Mouse (Mus musculus): ENCODE data around the gene Utp6. TPM values are rescaled to one million over a fixed set of nuclear protein-coding genes. Genes with fewer than 3 reads are reported as not detected.

Gene Utp6
- total RNA-seq, 2 experiments from 2014 or later: 30.4 to 36.6 TPM

GRCm38 (mm10) chr11:79976222-79976621 is 14.0 kb upstream of the Utp6 start:
- H3K27ac ChIP-seq: no peak overlapping the region
- TF ChIP-seq CTCF (conservative IDR thresholded peaks at IDR 0.05): no peak
- no peak overlapping the region for H3K4me3 ChIP-seq
- DNase-seq (ENCODE audit: low spot score in 2 of 2): no peak

GRCm38 (mm10) chr11:79975377-79975776 is 13.2 kb upstream of the Utp6 start:
- Histone ChIP-seq H3K4me3 (no peak overlapping the region), H3K27ac (no peak overlapping the region)
- no peak for TF ChIP-seq CTCF (conservative IDR thresholded peaks at IDR 0.05)
- DNase-seq (ENCODE audit: low spot score in 2 of 2): no peak

- no peak for TF ChIP-seq CTCF (conservative IDR thresholded peaks at IDR 0.05)
- Histone ChIP-seq H3K27ac (peak overlapping the region; percentile 58), H3K4me3 (peak overlapping the region; percentile 64)
- DNase-seq (ENCODE audit: low spot score in 2 of 2): peak in 1 of 2 experiments; percentile 27
Measured at GRCm38 (mm10) chr11:79973626-79974476, 11.7 kb upstream of the Utp6 start.

GRCm38 (mm10) chr11:79973133-79973532 is 10.9 kb upstream of the Utp6 start:
- peak overlapping the region; percentile 64 for H3K4me3 ChIP-seq
- no peak for TF ChIP-seq CTCF (conservative IDR thresholded peaks at IDR 0.05)
- peak overlapping the region; percentile 58; the same call in 1 of the 2 replicates for H3K27ac ChIP-seq

GRCm38 (mm10) chr11:79967752-79968151 is 5.6 kb upstream of the Utp6 start:
- Histone ChIP-seq H3K4me3 (no peak overlapping the region), H3K27ac (no peak overlapping the region)
- TF ChIP-seq CTCF (conservative IDR thresholded peaks at IDR 0.05): no peak
- no peak for DNase-seq (ENCODE audit: low spot score in 2 of 2)

More at GRCm38 (mm10) chr11:79973133-79973532, 10.9 kb upstream of the Utp6 start:
- no peak for DNase-seq (ENCODE audit: low spot score in 2 of 2)

GRCm38 (mm10) chr11:79965896-79966295 is 3.7 kb upstream of the Utp6 start:
- TF ChIP-seq CTCF (conservative IDR thresholded peaks at IDR 0.05): no peak
- DNase-seq (ENCODE audit: low spot score in 2 of 2): peak; percentile 32 to 34
- Histone ChIP-seq H3K27ac (no peak overlapping the region), H3K4me3 (no peak overlapping the region)

GRCm38 (mm10) chr11:79963212-79963974 is 1.2 kb upstream of the Utp6 start:
- Histone ChIP-seq H3K27ac (no peak overlapping the region), H3K4me3 (no peak overlapping the region)
- DNase-seq (ENCODE audit: low spot score in 2 of 2): no peak
- no peak for TF ChIP-seq CTCF (conservative IDR thresholded peaks at IDR 0.05)

- no peak for TF ChIP-seq CTCF (conservative IDR thresholded peaks at IDR 0.05)
- peak overlapping the region; percentile 90 for H3K4me3 ChIP-seq
- H3K27ac ChIP-seq: peak overlapping the region; percentile 49
- DNase-seq (ENCODE audit: low spot score in 2 of 2): no peak
Measured at GRCm38 (mm10) chr11:79962877-79963183, 640 bp upstream of the Utp6 start.

- peak overlapping the region; percentile 90 for H3K4me3 ChIP-seq
- H3K27ac ChIP-seq: peak overlapping the region; percentile 81
- DNase-seq (ENCODE audit: low spot score in 2 of 2): no peak
- TF ChIP-seq CTCF (conservative IDR thresholded peaks at IDR 0.05): no peak
Measured at GRCm38 (mm10) chr11:79961346-79962124, 655 bp downstream of the Utp6 start.

- Histone ChIP-seq H3K4me3 (no peak overlapping the region), H3K27ac (no peak overlapping the region)
- no peak for DNase-seq (ENCODE audit: low spot score in 2 of 2)
- no peak for TF ChIP-seq CTCF (conservative IDR thresholded peaks at IDR 0.05)
Measured at GRCm38 (mm10) chr11:79947265-79947664, 14.9 kb downstream of the Utp6 start.

- Histone ChIP-seq H3K27ac (no peak overlapping the region), H3K4me3 (no peak overlapping the region)
- no peak for DNase-seq (ENCODE audit: low spot score in 2 of 2)
- no peak for TF ChIP-seq CTCF (conservative IDR thresholded peaks at IDR 0.05)
Measured at GRCm38 (mm10) chr11:79943601-79944000, 18.6 kb downstream of the Utp6 start.

GRCm38 (mm10) chr11:79943136-79943535 is 19.1 kb downstream of the Utp6 start:
- TF ChIP-seq CTCF (conservative IDR thresholded peaks at IDR 0.05): no peak
- DNase-seq (ENCODE audit: low spot score in 2 of 2): no peak
- Histone ChIP-seq H3K27ac (no peak overlapping the region), H3K4me3 (no peak overlapping the region)

GRCm38 (mm10) chr11:79935766-79936165 is 26.4 kb downstream of the Utp6 start:
- no peak overlapping the region for H3K4me3 ChIP-seq
- no peak for DNase-seq (ENCODE audit: low spot score in 2 of 2)

More at GRCm38 (mm10) chr11:79935766-79936165, 26.4 kb downstream of the Utp6 start:
- TF ChIP-seq CTCF (conservative IDR thresholded peaks at IDR 0.05): peak; percentile 41
- no peak overlapping the region for H3K27ac ChIP-seq

Data from layer of hippocampus, adult 2 months (tissue).